Mouse (Mus musculus) stomach, embryonic 14.5 days (tissue): ENCODE results near the gene 1190005I06Rik. TPM values are rescaled to one million over a fixed set of nuclear protein-coding genes. Genes with fewer than 3 reads are reported as not detected.

ENCODE experiments used
- ATAC-seq: fragments of 200-750 bp; cut with Nextera tagmentation; 2 replicates; pipeline ENCODE4 v1.8.0; 2017; ENCODE audit warnings: low read depth, moderate TSS enrichment; ENCODE audit not compliant: insufficient number of reproducible peaks, insufficient read depth, low FRiP score
- H3K27ac ChIP-seq: fragments of 300-500 bp; sonication (generic); 2 replicates; pipeline ENCODE4 v1.5.1; 2014; ENCODE audit warnings: mild to moderate bottlenecking, low read length, moderate library complexity, mixed read lengths
- H3K27me3 ChIP-seq: fragments of 300-500 bp; sonication (generic); 2 replicates; pipeline ENCODE4 v1.6.1; 2014; ENCODE audit warnings: low read length, control low read depth, mixed read lengths; ENCODE audit not compliant: control insufficient read depth, insufficient read depth
- H3K36me3 ChIP-seq: fragments of 300-500 bp; sonication (generic); 2 replicates; pipeline ENCODE4 v1.6.1; 2014; ENCODE audit warnings: mild to moderate bottlenecking, control low read depth, low read length, moderate library complexity, mixed read lengths; ENCODE audit not compliant: control insufficient read depth, insufficient read depth
- H3K4me1 ChIP-seq: fragments of 300-500 bp; sonication (generic); 2 replicates; pipeline ENCODE4 v1.6.1; 2014; ENCODE audit warnings: low read length, control low read depth, mixed read lengths; ENCODE audit not compliant: control insufficient read depth, insufficient read depth
- H3K4me2 ChIP-seq: fragments of 300-500 bp; sonication (generic); replicated peaks from 2 replicates; pipeline ENCODE4 v1.6.1; 2014; ENCODE audit warnings: low read depth, low read length, control low read depth
- H3K4me3 ChIP-seq: fragments of 300-500 bp; sonication (generic); 2 replicates; pipeline ENCODE4 v1.5.1; 2014; ENCODE audit warnings: low read depth, low read length, control low read depth
- H3K9ac ChIP-seq: fragments of 300-500 bp; sonication (generic); replicated peaks from 2 replicates; pipeline ENCODE4 v1.6.1; 2014; ENCODE audit warnings: low read depth, mild to moderate bottlenecking, control low read depth, low read length, moderate library complexity, mixed read lengths
- H3K9me3 ChIP-seq: fragments of 300-500 bp; sonication (generic); 2 replicates; pipeline ENCODE4 v1.6.1; 2016; ENCODE audit warnings: low read depth, low read length, control low read depth; ENCODE audit not compliant: control insufficient read depth
- WGBS: fragments of 180-500 bp; shearing (Covaris S2); extraction: QIAGEN DNeasy Blood & Tissue Kit; methylation state at CpG from one replicate; pipeline ENCODE4 v1.1.7; 2014; 5-methylcytosine and 5-hydroxymethylcytosine counted together
- polyA plus RNA-seq: library from polyadenylated mRNA; unstranded; fragments of >200 nt; fragmentation: Nextera tagmentation; extraction: Ambion mirVana; gene quantifications from 2 replicates; pipeline ENCODE4 v1.2.1, GENCODE M21; 2014

The 1190005I06Rik gene
- polyA plus RNA-seq, 1 experiment from 2014 or later: 3.6 TPM

DNA sequence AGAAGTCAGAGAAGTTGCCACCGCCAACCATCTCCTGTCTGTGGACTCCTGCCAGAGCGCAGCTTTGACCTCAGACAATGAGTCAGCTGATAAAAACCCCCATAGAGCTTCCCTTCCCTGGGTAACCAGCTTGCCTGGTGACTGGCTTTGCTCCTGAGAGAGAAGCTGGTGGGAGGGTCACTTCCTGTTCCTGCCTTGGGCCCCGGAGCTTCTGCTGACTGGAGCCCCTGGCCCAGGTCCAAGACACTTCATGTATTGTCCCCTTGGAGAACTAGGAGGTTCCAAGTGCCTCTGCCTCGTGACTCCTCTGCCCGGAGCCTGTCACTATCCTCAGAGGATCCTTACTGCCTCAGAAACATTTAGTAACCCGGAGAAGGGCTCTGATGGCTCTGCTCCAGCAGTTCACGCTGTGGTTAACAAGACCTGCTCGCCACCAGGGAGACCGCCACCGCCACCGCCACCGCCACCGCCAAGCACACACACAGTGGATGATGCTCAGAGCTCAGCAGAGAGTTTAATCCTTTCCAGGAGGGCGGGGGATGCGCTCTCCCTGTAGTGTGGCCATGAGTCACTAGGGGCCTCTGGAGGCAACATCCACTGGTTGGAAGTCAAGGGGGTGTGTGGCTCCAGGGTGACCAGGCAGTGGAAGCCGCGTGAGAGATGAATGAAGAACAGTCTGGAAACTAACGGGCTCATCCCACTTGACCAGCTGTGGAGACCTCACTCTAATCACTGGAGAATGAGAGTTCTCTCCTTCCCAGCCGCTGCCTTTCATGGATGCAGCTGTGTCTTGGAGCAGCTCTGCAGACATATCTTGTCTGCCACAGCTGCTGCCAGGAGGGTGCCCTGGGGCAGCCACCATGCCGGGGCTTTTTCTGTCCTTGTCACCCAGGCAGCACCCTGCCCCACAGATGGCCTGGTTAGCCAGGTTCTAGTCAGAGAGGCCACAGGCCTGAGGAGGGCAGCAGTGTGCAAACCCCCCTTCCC, 83.3 kb downstream of the 1190005I06Rik start:
- no peak overlapping the region for H3K9ac ChIP-seq
- H3K4me1 ChIP-seq: peaks cover 32% of the 10 kb centered on the region
- WGBS: 34% methylated on average over 20 of the region's 20 CpGs
- no peak overlapping the region for H3K4me3 ChIP-seq
- H3K36me3 ChIP-seq: peaks cover 28% of the 10 kb centered on the region
- H3K27ac ChIP-seq: peak overlapping the region; percentile 66
- no peaks in the 10 kb centered on the region for H3K9me3 ChIP-seq
- peak; percentile 46; the same call in 1 of the 2 replicates for ATAC-seq
- H3K27me3 ChIP-seq: no peaks in the 10 kb centered on the region
- H3K4me2 ChIP-seq: 0 out of 2 replicates have a peak overlapping the region, but pooled peaks have one; percentile 4

DNA sequence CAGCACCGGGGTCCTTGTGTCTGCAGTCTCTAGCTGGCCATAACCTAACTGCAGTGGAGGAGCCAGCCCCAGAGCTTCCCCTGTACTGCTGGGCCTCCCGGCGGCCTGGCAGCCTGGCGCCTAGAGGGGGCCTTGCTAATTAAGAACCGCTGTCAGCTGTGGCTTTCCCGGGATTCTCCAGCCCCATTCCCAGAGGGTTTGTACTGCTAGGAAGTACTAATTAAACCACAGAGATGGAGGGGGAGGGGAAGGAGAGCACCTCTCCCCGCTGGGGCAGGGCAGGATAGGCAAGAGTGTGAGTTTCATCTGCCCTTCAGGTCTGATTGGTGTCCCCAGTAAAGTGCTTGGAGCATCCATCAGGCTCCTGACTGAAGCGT, 84.1 kb downstream of the 1190005I06Rik start:
- no peak overlapping the region for H3K4me2 ChIP-seq
- 26% methylated on average over 8 of the region's 8 CpGs for WGBS

DNA sequence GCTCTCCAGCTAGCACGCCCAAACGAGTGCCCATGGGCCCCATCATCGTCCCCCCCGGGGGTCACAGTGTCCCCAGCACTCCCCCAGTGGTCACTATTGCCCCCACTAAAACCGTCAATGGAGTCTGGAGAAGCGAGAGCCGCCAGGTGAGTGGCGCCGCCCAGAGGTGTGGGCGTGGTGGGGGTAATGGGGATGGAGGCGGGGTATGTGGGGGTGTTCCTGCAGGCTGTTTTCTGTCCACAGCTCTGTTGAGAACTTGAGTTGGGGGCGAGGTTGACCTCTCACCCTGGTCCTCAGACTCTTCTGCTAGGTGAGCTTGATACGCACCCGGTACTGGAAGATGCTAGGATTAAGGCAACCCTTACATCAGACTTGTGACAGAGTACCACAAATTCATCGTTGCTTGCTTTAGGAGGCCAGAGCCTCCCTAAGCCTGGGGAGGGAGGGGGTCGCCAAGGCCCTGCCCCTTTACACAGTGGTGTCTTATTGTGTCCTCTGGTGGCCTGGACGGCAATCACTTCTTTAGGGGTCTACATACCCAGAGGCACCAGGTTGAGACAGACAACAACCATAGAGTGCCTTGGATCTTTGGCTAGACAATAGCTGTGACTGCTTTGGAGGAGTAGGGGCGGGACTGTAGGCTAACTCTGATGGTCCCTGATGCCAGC, 84.6 kb downstream of the 1190005I06Rik start:
- H3K4me3 ChIP-seq: no peak overlapping the region
- H3K4me2 ChIP-seq: no peak overlapping the region
- WGBS: 76% methylated on average over 18 of the region's 18 CpGs
- H3K4me1 ChIP-seq: peaks cover 32% of the 10 kb centered on the region
- peaks cover 16% of the 10 kb centered on the region for H3K36me3 ChIP-seq
- no peak for ATAC-seq
- no peak overlapping the region for H3K9ac ChIP-seq
- no peaks in the 10 kb centered on the region for H3K27me3 ChIP-seq
- H3K9me3 ChIP-seq: no peaks in the 10 kb centered on the region
- peak overlapping the region; percentile 66; the same call in 1 of the 2 replicates for H3K27ac ChIP-seq

More for the DNA sequence above, 84.1 kb downstream of the 1190005I06Rik start:
- Histone ChIP-seq H3K27me3 (no peaks in the 10 kb centered on the region), H3K27ac (peak overlapping the region; percentile 66), H3K9ac (no peak overlapping the region), H3K4me3 (no peak overlapping the region), H3K36me3 (peaks cover 21% of the 10 kb centered on the region), H3K9me3 (no peaks in the 10 kb centered on the region), H3K4me1 (peaks cover 32% of the 10 kb centered on the region)
- ATAC-seq: no peak

DNA sequence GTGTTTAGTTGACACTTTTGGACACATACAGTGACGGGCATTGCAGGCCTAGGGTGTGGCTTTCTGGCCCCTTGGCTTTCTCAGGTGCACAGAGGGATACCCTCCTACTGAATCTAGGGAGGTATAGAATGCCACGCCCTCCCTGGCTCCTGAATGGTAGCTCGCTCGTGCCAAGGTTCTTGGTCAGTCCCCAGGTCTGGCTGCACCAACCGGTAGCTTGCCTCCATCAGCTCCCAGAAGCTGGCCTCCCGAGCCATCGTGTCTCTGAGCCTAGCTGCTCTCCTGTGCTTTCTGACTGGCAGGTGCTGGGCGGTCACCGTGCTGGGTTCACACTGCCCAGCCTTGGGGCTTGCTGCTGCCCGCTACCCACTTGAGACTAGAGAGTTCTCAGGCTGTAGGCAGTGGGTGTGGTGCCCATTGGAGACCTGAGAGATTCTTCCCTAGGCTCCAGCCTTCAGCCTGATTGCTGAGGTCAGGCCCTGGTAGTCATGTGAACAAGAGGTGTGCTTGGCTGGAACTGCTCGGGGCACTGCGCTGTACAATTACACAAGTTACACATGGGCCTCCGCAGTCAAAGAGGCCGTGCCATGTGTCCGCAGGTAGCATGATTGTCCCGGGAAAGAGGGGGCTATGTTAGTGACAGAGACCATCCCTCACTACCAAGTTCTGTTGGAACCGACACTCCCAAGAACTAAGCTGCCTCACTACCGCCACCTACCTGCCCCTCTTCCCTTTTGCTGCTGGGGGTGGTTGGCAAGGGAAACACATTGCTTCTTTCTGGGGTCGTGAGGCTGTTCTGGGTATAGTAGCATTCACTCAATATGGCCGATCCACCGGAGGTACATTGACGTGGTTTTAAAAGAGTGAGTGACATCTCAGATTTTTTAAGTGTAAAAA, 85.6 kb downstream of the 1190005I06Rik start:
- Histone ChIP-seq H3K4me2 (no peak overlapping the region), H3K9ac (no peak overlapping the region), H3K4me1 (peaks cover 35% of the 10 kb centered on the region), H3K4me3 (no peak overlapping the region), H3K36me3 (peaks cover 6% of the 10 kb centered on the region), H3K27ac (no peak overlapping the region), H3K9me3 (no peaks in the 10 kb centered on the region), H3K27me3 (no peaks in the 10 kb centered on the region)
- 84% methylated on average over 22 of the region's 22 CpGs for WGBS
- ATAC-seq: no peak

DNA sequence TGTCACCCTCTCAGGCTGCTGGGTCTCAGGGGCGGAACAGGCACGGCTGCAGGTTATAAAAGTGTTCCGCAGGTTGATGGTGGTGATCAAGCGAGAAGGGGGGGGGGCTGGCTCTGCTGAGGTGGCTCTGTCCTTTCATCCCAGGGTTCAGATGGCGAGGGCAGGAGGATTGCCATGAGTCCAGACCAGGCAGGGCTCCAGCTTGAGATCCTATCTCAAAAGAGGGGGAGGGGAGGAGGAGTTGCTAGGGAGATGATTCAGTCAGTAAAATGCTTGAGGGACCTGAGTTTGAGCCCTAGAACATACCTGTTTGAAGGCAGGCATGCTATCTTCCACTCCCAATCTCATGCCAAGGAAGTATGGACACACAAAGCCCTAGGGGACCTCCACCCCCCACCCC, 86.9 kb downstream of the 1190005I06Rik start:
- H3K4me3 ChIP-seq: no peak overlapping the region
- H3K27me3 ChIP-seq: no peaks in the 10 kb centered on the region
- peaks cover 43% of the 10 kb centered on the region for H3K4me1 ChIP-seq
- WGBS: 85% methylated on average over 5 of the region's 5 CpGs
- H3K9me3 ChIP-seq: no peaks in the 10 kb centered on the region
- H3K4me2 ChIP-seq: no peak overlapping the region
- no peak overlapping the region for H3K9ac ChIP-seq
- no peak for ATAC-seq
- no peaks in the 10 kb centered on the region; the same call in 1 of the 2 replicates for H3K36me3 ChIP-seq
- H3K27ac ChIP-seq: no peak overlapping the region

DNA sequence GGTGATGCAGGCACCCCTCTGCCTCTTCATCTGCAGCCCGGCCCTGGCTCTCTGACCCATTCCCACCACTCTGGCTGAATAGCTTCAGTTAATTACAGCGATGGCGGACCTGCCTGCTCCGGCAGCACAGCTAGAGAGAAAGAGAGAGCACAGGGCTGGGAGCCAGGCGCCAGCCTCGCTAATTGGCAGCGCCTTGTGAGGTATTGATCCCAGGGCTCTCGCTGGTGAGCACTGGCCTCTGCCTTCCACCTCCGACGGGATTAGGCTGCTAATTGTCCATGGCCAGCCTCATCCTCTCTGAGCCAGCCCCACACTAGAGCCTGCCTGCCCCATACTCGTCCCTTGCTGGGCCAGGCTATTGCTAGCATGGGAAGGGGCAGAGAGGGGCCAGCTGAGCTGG, 87.8 kb downstream of the 1190005I06Rik start:
- Histone ChIP-seq H3K27me3 (no peaks in the 10 kb centered on the region), H3K4me2 (no peak overlapping the region), H3K9me3 (no peaks in the 10 kb centered on the region), H3K4me3 (no peak overlapping the region), H3K9ac (no peak overlapping the region), H3K4me1 (peaks cover 36% of the 10 kb centered on the region), H3K36me3 (peaks cover 4% of the 10 kb centered on the region; the same call in 1 of the 2 replicates), H3K27ac (no peak overlapping the region)
- ATAC-seq: no peak
- 53% methylated on average over 11 of the region's 11 CpGs for WGBS
